26 mouse cellular contexts compared by ENCODE assay signal in genomic region chr1:189304988-189305522, GRCm38 (mm10).
DNase-seq lines count a peak whose midpoint lies in the region; ATAC-seq lines count a peak whose summit lies in the region.
"Had no signal": no experiment of that assay in that cellular context is flagged by ENCODE, and none has a peak within 500 bp of the region (broad histone marks: within the 10 kb centered on the region; RNA-seq: fewer than 3 reads in every experiment).

No protein-coding gene starts in this region.

- H3K4me3 ChIP-seq in forebrain, embryonic 12.5 days (replicated peaks) = no peak overlapping the region
- no peak overlapping the region for H3K4me3 ChIP-seq in forebrain, embryonic 15.5 days
- H3K4me3 ChIP-seq in midbrain, embryonic 13.5 days (replicated peaks) = no peak overlapping the region
- no peak overlapping the region for H3K4me3 ChIP-seq in midbrain, embryonic 14.5 days (replicated peaks; ENCODE audit: low read depth, low read length)
- H3K4me3 ChIP-seq: embryonic facial prominence, embryonic 15.5 days; heart, embryonic 13.5 days; kidney, embryonic 15.5 days; liver, embryonic 13.5 days; lung, embryonic 15.5 days; megakaryocyte, embryonic 14.5 days; myocyte had no signal

- H3K9ac ChIP-seq in forebrain, embryonic 12.5 days = no peak overlapping the region
- no peak overlapping the region for H3K9ac ChIP-seq in forebrain, embryonic 15.5 days (replicated peaks)
- no peak overlapping the region for H3K9ac ChIP-seq in midbrain, embryonic 13.5 days (replicated peaks)
- no peak overlapping the region for H3K9ac ChIP-seq in midbrain, embryonic 14.5 days (replicated peaks; ENCODE audit: low read length)
- H3K9ac ChIP-seq: embryonic facial prominence, embryonic 15.5 days; heart, embryonic 13.5 days; kidney, embryonic 15.5 days; liver, embryonic 13.5 days; lung, embryonic 15.5 days had no signal

- H3K4me2 ChIP-seq in forebrain, embryonic 12.5 days = no peak overlapping the region
- H3K4me2 ChIP-seq in forebrain, embryonic 15.5 days (replicated peaks) = no peak overlapping the region
- H3K4me2 ChIP-seq in midbrain, embryonic 13.5 days (replicated peaks) = no peak overlapping the region
- no peak overlapping the region for H3K4me2 ChIP-seq in midbrain, embryonic 14.5 days (ENCODE audit: low read length)
- H3K4me2 ChIP-seq: embryonic facial prominence, embryonic 15.5 days; heart, embryonic 13.5 days; kidney, embryonic 15.5 days; liver, embryonic 13.5 days; lung, embryonic 15.5 days had no signal

- no peaks in the 10 kb centered on the region for H3K27me3 ChIP-seq in forebrain, embryonic 12.5 days
- H3K27me3 ChIP-seq in forebrain, embryonic 15.5 days = no peaks in the 10 kb centered on the region
- H3K27me3 ChIP-seq in midbrain, embryonic 13.5 days = no peaks in the 10 kb centered on the region
- H3K27me3 ChIP-seq in midbrain, embryonic 14.5 days (ENCODE audit: control insufficient read depth, insufficient read depth, low read length) = no peaks in the 10 kb centered on the region
- H3K27me3 ChIP-seq: embryonic facial prominence, embryonic 15.5 days; heart, embryonic 13.5 days; kidney, embryonic 15.5 days; liver, embryonic 13.5 days; lung, embryonic 15.5 days; megakaryocyte, embryonic 14.5 days had no signal

- H3K4me1 ChIP-seq in forebrain, embryonic 12.5 days = peaks cover 4% of the 10 kb centered on the region; the same call in 1 of the 2 replicates
- 0 out of 2 replicates have a peak, but pooled peaks cover 4% of the 10 kb centered on the region for H3K4me1 ChIP-seq in forebrain, embryonic 15.5 days
- H3K4me1 ChIP-seq in midbrain, embryonic 13.5 days (replicated peaks) = peaks cover 5% of the 10 kb centered on the region; the same call in 1 of the 2 replicates
- H3K4me1 ChIP-seq in midbrain, embryonic 14.5 days (ENCODE audit: control insufficient read depth, insufficient read depth, low read length) = peaks cover 4% of the 10 kb centered on the region
- H3K4me1 ChIP-seq: embryonic facial prominence, embryonic 15.5 days; kidney, embryonic 15.5 days; liver, embryonic 13.5 days; megakaryocyte, embryonic 14.5 days had no signal

- no peaks in the 10 kb centered on the region for H3K9me3 ChIP-seq in forebrain, embryonic 12.5 days
- H3K9me3 ChIP-seq in forebrain, embryonic 15.5 days = no peaks in the 10 kb centered on the region
- no peaks in the 10 kb centered on the region for H3K9me3 ChIP-seq in midbrain, embryonic 13.5 days
- no peaks in the 10 kb centered on the region for H3K9me3 ChIP-seq in midbrain, embryonic 14.5 days (ENCODE audit: control insufficient read depth, low read length)
- H3K9me3 ChIP-seq: embryonic facial prominence, embryonic 15.5 days; heart, embryonic 13.5 days; kidney, embryonic 15.5 days; liver, embryonic 13.5 days; lung, embryonic 15.5 days had no signal

- WGBS in forebrain, embryonic 12.5 days = 68% methylated on average over 8 of the region's 8 CpGs
- 66% methylated on average over 8 of the region's 8 CpGs for WGBS in forebrain, embryonic 15.5 days
- 71% methylated on average over 8 of the region's 8 CpGs for WGBS in midbrain, embryonic 13.5 days
- 76% methylated on average over 8 of the region's 8 CpGs for WGBS in midbrain, embryonic 14.5 days

- H3K36me3 ChIP-seq in forebrain, embryonic 12.5 days (replicated peaks) = no peaks in the 10 kb centered on the region
- H3K36me3 ChIP-seq in forebrain, embryonic 15.5 days = no peaks in the 10 kb centered on the region
- no peaks in the 10 kb centered on the region for H3K36me3 ChIP-seq in midbrain, embryonic 13.5 days
- H3K36me3 ChIP-seq in midbrain, embryonic 14.5 days (ENCODE audit: control insufficient read depth, insufficient read depth, low read length) = no peaks in the 10 kb centered on the region
- H3K36me3 ChIP-seq: embryonic facial prominence, embryonic 15.5 days; heart, embryonic 13.5 days; kidney, embryonic 15.5 days; liver, embryonic 13.5 days; lung, embryonic 15.5 days had no signal

- no peak overlapping the region for H3K27ac ChIP-seq in forebrain, embryonic 12.5 days
- H3K27ac ChIP-seq in forebrain, embryonic 15.5 days (replicated peaks) = no peak overlapping the region
- no peak overlapping the region for H3K27ac ChIP-seq in midbrain, embryonic 13.5 days
- no peak overlapping the region for H3K27ac ChIP-seq in midbrain, embryonic 14.5 days (replicated peaks; ENCODE audit: low read depth, low read length)
- H3K27ac ChIP-seq: embryonic facial prominence, embryonic 15.5 days; heart, embryonic 13.5 days; kidney, embryonic 15.5 days; liver, embryonic 13.5 days; lung, embryonic 15.5 days had no signal

- 0 out of 2 replicates have a peak, but pooled peaks have one; percentile 44 for ATAC-seq in forebrain, embryonic 12.5 days (ENCODE audit: low FRiP score)
- ATAC-seq in forebrain, embryonic 15.5 days (replicated peaks) = no peak
- ATAC-seq in midbrain, embryonic 13.5 days = peak; percentile 48; the same call in 1 of the 2 replicates
- no peak for ATAC-seq in midbrain, embryonic 14.5 days (ENCODE audit: low FRiP score, low TSS enrichment)
- ATAC-seq: midbrain, embryonic 16.5 days had no signal

- DNase-seq in midbrain, embryonic 14.5 days = no peak
- peak; percentile 21 for DNase-seq in ZHBTc4 (ENCODE audit: low read depth, low spot score)
- DNase-seq in right cerebral cortex, postnatal 4 days = no peak
- no peak for DNase-seq in cerebellum, postnatal 36 days
- DNase-seq: adrenal gland, postnatal 25 days; B cell, adult 2 months; cerebellum, adult 9-10 months; gastrocnemius, postnatal 25 days; heart, adult 18-20 months; heart, postnatal 14 days; kidney, adult 11 months; kidney, postnatal 36 days; liver, embryonic 13.5 days; lung, postnatal 36 days; right cerebral cortex, postnatal 25 days; thymus, postnatal 14 days had no signal

Comparison
In these comparisons a context has a peak if more than half of its experiments do, and no peak if none do; other contexts are left out.
1. ATAC-seq: peak in forebrain, embryonic 12.5 days (single experiment) and midbrain, embryonic 13.5 days (single experiment); none in forebrain, embryonic 15.5 days (single experiment) and midbrain, embryonic 14.5 days (single experiment).